Mouse (Mus musculus) monocyte, adult 2 months (primary cell): ENCODE results near the gene Tlr9.

Experiments used
- DNase-seq, 2 experiments: peaks; one replicate each; pipeline ENCODE4 v3.0.0; 2022; ENCODE audit warnings: low spot score in 2 of 2, low read depth in 1 of 2

Tlr9 gene

GRCm38 (mm10) chr9:106266936-106267657 is 44.7 kb downstream of the Tlr9 start:
- DNase-seq = no peak

GRCm38 (mm10) chr9:106268421-106268820 is 46.0 kb downstream of the Tlr9 start:
- DNase-seq = no peak

- DNase-seq = no peak
Measured at GRCm38 (mm10) chr9:106269076-106269788, 46.8 kb downstream of the Tlr9 start.

- no peak for DNase-seq
Measured at GRCm38 (mm10) chr9:106269879-106270278, 47.5 kb downstream of the Tlr9 start.

GRCm38 (mm10) chr9:106270656-106271055 is 48.3 kb downstream of the Tlr9 start:
- DNase-seq = no peak

GRCm38 (mm10) chr9:106272288-106272687 is 49.9 kb downstream of the Tlr9 start:
- DNase-seq = no peak

GRCm38 (mm10) chr9:106273276-106273675 is 50.9 kb downstream of the Tlr9 start:
- no peak for DNase-seq

GRCm38 (mm10) chr9:106273791-106274190 is 51.4 kb downstream of the Tlr9 start:
- no peak for DNase-seq

- DNase-seq = no peak
Measured at GRCm38 (mm10) chr9:106274652-106275180, 52.3 kb downstream of the Tlr9 start.

- no peak for DNase-seq
Measured at GRCm38 (mm10) chr9:106275806-106276205, 53.4 kb downstream of the Tlr9 start.
